Mouse (Mus musculus) cerebellum, postnatal 10 days (tissue): Measurements from ENCODE around the gene Carns1.
"Not testable (repeated sequence)": the region's sequence is repeated elsewhere in the genome, so short reads cannot be mapped to it uniquely, and the experiment has no call there.

ENCODE experiments used
- DNase-seq, 2 experiments: peaks; one replicate each; pipeline ENCODE4 v3.0.0; 2021; ENCODE audit warnings: mixed read lengths in 2 of 2

The Carns1 gene

DNA sequence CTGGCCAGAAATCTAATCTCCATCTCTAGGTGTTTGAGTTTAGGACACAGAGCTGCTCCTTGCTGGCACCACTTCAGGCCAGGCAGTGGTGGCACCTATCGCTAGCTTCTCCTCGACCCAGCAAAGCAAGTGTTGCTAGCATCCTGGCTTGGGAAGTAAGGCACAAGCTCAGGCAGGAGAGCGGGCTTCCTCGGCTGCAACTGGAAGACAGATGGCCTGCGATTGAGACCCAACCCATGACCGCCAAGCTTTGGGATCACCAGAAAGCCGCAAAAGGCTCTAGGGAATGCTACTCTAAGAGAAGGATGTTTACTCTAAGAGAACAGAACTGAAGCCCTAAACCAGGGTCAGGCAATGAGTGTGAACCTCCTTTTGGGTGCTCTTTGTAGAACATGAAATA is 45.8 kb downstream of the Carns1 start:
- no peak for DNase-seq

DNA sequence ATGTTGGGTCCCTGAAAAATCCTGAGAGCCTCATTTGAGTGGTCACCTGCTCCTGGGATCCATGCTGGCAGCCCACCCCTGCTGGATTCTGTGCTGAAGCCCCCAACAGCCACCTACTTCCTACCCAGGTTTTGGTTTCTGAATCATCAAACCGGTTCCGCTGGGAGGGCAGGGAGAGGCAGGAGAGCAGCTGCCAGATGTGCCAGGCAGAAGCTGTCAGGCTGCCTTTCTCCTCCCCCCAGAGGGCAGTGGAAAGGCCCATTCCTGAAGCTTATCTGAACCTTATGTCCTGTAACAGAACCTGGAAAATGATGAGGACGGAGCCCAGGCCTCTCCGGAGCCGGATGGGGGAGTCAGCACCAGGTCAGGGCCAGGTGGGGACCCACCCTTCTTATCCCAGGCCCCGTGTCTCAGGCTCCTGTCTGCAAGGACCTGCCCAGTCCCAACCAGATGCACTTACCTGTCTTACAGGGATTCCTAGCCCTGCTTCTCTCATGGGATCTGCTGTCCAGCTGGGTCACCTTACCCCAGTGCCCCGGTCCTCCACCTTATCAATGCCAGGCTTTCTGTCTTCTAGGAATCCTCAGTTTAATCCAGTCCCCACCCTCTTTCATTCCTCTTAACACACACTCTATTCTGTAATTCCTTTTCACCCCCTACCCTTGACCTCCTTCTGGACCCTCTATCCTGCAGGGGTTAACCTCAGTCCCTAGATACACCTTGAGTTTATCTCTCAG is 48.4 kb downstream of the Carns1 start:
- DNase-seq: peak in 1 of 2 experiments; percentile 36

DNA sequence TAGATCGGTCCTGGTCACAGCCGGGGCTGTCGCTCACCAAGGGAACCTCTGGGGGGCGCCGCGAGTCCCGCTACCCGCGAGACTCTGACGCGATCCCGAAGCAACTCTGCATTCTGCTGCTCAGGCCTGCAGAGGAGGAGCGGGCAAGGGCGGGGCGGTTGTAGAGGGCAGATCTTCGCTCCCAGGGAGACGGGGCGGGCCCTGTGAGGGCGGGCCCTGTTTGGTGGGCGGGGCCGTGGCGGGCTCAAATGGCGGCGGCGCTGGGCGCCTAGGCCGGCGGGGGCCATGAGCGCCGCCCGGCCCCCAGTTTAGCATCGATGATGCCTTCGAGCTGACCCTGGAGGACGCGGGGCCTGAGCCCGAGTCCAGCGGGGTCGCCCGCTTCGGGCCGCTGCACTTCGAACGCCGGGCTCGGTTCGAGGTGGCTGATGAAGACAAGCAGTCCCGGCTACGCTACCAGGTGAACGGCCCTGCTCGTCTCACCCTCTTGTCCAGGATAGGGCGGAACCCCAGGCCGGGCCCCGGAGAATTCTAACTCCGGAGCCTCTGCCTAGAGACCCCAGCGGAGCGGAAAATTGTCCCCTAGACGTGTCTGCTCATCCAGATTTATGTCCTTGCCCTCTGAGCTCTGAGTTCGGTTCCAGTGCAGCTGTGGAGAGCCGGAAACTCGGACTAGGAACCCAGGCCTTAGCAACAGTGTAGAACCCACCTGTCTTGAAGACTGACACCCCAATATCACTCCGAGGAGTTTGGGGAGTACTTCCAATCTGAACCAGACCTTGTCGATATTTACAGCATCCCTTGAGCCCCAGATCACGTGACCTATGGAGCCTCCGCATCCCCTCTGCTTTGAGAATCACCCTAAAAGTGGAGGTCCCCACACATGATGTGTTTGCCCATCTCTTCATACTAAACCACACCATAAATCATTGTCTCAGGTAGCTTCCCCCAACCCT is 49.3 kb downstream of the Carns1 start, which contains the start of gene Aip:
TSS of gene Aip (minus strand) at position 118 of the 956 bp plus-strand sequence.
- peak; percentile 99 for DNase-seq

DNA sequence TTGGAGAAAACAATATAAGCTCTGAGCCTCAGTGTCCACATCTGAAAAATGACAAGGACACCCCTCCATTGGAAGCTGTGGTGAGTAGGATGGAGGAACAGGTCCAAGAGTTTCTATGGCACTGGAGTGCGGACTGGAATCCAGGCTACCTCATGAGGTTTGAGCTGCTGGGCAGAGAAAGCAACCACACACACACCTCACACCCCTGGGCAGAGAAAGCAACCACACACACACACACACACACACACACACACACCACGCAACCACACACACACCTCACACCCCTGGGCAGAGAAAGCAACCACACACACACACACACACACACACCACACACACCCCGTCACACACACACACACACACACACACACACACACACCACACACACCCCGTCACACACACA is 50.0 kb downstream of the Carns1 start:
- not testable (repeated sequence) for DNase-seq

DNA sequence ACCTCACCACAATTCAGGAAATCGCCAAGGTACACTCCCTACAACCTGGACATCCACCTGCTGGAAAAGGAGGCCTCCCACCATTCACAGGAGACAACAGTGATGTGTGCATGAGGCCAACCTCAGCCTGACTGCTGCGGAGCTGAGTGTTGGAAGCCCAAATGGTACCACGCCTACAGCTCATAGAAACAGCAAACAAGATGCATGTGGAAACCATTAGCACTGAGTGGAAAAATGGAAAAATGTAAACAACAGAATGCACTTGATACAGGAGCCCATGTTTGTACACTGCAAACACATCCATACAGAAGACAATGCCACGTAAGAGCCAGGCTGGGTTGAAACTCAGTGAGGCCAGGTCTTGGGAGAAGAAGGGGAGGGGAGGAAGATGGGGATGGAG is 50.8 kb downstream of the Carns1 start:
- no peak for DNase-seq

DNA sequence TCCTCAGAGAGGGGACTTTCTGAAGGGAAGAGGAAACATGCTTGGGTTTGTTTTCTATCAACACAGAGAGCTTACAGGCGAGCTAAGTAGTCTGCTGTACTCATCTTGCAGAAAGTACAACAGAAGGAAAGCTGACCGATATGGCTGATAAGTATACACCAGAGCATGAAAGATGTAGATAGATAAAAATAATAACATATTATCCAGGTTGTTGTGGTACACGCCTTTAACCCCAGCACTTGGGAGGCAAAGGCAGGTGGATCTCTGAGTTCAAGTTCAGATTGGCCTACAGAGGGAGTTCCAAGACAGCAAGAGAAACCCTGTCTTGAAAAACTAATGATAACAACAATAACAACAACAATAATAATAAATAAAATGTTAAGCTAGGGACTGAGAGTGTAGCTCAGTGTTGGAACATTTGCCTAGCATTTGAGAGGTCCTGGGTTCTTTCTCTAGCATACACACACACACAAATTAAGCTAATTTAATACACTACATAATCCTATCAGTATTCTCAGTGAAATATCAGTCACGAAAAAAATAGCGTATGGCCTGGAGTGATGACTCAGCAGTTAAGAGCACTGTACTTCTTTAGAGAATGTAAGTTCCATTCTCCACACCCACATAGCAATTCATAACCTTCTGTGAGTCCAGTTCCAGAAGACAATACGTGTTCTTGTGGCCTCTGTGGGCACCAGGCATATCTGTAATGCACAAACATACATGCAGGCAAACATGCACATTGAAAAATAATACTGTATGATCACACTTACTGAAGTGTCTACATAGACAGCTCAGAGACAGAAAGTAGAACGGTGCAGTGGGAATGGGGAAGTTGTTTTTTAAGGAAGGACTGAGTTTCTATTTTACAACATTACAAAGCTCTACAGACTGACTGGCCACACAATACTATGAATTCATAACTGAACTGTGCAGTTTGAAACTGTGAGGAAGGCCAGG is 52.6 kb downstream of the Carns1 start:
- no peak for DNase-seq

DNA sequence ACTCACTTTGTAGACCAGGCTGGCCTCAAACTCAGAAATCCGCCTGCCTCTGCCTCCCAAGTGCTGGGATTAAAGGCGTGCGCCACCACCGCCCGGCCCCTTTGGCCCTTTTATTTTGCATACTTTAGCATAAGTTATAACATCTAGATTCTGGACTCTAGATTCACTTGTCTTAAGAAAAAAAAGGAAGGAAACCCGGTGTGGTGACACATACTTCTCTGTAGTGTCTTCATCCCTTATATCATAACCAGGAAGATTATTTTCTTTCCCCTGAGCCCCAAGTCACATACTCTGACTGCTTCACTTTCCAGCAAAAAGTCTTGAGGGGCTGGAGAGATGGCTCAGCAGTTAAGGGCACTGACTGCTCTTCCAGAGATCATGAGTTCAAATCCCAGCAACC is 53.4 kb downstream of the Carns1 start:
- not testable (repeated sequence) for DNase-seq

DNA sequence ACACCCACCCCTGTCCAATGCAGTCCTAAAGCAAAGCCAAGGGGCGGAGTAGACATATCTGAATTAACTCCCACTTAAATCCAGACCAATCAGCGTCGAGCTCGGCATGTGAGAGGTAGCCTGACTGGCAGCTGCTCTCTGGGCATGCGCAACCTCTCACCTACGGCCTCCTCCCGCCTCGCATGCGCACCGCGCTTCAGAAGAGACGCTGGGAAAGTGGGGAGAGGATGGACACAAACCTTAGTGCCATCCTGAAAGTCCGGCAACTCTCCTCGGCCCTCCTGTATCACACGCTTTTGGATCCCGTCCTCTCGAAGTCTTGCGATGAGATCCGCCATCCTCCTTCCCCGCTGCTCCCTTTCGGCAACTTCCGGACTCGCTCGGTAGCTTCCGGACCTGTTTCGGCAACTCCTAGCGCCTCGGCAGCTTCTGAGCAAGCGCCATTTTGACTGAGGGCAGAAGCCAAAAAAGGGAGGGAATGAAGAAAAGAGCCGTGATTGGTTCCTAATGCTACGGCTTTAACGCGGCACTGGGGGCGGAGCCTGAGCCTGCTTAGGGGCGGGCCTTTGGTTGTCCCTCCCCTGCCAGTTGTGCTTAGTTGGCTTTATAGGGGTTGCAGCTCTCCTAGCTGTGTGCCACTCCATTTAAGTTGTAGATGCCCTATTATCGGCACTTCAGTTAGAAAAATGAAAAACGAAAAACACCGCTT is 54.0 kb downstream of the Carns1 start:
- peak; percentile 99 for DNase-seq

DNA sequence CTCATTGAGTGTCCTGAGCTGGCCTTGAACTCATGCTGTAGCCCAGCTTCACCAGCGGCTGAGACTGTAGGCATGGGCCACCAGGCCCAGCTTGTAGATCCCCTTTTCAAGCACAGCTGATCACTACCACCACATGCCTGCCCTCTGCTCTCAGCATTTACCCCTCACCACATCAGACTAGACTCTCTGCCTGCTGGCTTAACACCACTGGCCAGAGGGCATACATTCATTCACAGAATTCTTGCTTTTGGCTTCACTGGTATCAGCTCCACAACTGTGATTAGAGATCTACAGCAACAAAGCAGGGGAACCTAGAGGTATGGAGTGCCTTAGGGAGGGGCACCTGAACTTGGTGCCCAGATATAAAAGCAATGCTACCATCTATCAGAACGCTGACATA is 54.8 kb downstream of the Carns1 start:
- DNase-seq: no peak

DNA sequence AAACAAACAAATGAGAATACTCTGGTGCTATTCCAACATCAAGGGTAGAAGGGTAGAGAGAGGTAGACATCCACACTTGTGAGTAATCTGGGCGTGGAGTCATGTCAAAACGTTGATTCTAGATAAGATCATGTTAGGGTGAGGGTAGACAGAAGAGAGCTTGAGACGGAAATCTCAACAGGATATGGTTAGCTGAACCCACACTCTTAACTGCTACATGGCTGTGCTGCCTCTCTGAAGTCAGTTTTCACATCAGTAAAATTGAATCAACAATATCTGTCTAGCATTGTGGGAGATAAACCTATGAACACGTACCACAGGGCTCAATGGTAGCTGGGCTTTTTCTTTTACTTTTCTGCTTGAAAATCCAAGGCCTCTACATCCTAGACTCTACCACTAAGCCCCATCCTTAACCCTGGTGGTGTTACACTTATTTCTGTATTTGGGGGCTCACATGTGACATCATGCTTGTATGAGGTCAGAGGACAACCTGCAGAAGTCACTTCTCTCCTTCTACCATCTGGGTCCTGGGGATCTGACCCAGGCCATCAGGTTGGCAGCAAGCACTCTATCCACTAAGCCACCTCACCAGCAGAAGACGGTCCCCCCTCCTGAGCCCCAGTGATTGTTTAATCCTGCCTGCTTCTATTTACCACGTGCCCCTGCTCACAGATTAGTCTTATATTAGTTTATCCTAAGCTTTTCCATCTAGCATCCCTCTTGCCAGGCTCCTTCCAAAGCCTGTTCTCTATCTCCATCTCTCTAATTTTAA is 55.4 kb downstream of the Carns1 start:
- DNase-seq: no peak

DNA sequence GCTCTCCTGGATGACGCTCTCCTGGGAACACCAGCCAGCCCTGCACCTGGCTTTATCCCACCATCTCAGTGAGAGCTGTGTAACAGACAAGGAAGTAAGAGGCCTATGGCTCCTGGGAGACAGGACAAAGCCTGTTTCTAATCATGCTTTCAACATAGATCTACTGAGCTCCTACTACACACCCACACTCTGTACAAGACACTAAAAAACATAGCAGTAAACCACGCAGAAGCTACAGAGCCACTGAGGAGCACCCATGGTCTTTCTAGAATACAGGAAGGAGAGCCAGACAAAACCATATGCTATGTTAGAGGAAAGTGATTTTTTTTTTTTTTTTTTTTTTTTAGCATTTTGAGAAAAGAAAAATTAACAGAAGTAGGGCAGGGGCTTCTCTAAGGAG is 56.9 kb downstream of the Carns1 start:
- no peak for DNase-seq

DNA sequence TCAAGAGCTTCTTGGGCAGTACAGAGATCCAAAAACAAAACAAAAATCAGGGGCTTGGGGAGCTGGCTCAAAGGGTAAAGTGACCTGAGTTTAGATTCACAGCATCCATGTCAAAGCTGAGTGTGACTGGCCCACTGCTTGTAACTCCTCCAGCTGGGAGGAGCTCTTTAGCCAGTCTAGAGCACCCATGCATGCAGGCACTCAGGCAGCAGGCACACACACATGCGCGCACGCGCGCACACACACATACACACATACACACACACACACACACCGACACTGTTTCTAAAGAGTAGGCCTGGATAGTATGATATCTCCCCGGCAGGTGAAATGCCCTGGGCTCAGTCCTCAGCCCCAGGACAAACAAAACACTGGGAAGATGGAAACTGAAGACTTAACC is 58.3 kb downstream of the Carns1 start:
- DNase-seq: no peak

DNA sequence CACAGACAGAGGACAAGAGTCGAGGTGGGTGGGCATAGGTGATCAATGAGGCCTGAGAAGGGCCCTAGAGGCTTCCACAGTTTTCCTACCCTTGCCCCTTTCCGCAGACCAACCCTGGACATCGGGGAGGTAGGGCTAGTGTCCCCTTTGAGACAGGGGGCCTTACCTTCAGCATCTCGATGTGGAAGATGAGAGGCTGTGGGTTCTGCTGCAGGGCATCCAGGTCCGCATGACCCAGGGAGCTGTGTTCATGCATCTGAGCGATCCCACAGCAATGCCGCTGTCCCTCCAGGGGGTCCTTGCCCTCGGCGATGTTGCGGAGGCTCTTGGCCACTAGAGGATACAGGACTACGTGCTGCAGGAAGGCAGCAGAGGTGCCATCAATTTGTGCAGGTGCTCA is 59.5 kb downstream of the Carns1 start:
- DNase-seq: no peak

DNA sequence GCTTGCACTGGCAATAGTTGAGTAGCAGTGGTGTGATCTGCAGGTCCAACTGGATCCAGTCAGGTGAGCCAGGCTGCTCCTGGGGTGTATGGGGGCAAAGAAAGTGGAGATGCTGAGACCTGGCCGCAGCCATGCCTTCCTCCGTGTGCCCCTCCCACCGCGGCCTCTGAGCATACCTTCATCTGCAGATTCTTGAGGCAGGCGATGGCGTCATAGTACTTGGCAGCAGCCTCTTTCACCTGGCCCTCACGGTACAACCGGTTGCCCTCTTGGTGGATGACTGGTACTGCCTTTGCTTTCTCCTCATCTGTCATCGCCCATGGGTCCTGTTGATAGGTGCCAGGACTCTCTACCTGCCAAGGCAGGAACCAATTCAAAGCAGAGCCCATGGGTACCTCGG is 60.1 kb downstream of the Carns1 start:
- DNase-seq: no peak

DNA sequence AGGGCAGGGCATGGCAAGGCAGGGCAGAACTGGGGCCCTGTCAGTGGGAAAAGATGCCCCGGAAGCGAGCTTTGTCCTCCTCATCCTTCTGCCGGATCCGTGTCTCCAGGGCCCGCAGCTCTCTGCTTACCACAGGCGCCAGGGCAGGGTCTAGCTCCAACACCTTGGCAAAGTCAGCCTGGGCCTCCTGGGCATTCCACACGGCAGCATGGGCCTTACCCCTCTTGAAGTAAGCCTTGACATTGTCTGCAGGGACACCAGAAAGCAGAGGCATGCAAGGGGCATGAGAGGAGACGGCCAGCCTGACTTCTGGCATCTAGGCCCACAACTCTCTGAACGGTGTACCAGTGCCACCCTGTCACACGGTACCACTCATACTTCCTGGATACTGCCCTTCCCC is 60.7 kb downstream of the Carns1 start:
- no peak for DNase-seq
